Mouse (Mus musculus) liver, embryonic 14.5 days (tissue): ENCODE results near the gene Cuedc2. TPM values are rescaled to one million over a fixed set of nuclear protein-coding genes. Genes with fewer than 3 reads are reported as not detected.

ENCODE experiments used
- ATAC-seq: fragments of 200-750 bp; cut with Nextera tagmentation; 2 replicates; pipeline ENCODE4 v1.8.0; 2017; ENCODE audit warnings: moderate number of reproducible peaks, mild to moderate bottlenecking, moderate library complexity; ENCODE audit not compliant: insufficient read depth
- DNase-seq, 3 experiments: peaks; one replicate each; pipeline ENCODE4 v3.0.0-alpha.2; 2012 to 2013; ENCODE audit warnings: low read depth in 3 of 3, low spot score in 3 of 3
- H3K27ac ChIP-seq: fragments of 300-500 bp; sonication (generic); 2 replicates; pipeline ENCODE4 v1.5.1; 2014; ENCODE audit warnings: moderate library complexity, mild to moderate bottlenecking, control low read depth, inconsistent platforms
- H3K27me3 ChIP-seq: fragments of 300-500 bp; sonication (generic); 2 replicates; pipeline ENCODE4 v1.6.1; 2014; ENCODE audit warnings: mild to moderate bottlenecking, low read length, moderate library complexity; ENCODE audit not compliant: control insufficient read depth, insufficient read depth
- H3K36me3 ChIP-seq: fragments of 300-500 bp; sonication (generic); replicated peaks from 2 replicates; pipeline ENCODE4 v1.6.1; 2014; ENCODE audit warnings: low read depth; ENCODE audit not compliant: control insufficient read depth, insufficient read depth
- H3K4me1 ChIP-seq, 2 experiments: fragments of 200-500 bp in 1 of 2; fragments of 300-500 bp in 1 of 2; sonication (generic) in 1 of 2; replicated peaks; 2 replicates each; pipeline ENCODE4 v1.6.1; 2012 to 2014; ENCODE audit warnings: antibody characterized with exemption in 1 of 2, inconsistent platforms in 1 of 2, low read length in 1 of 2; ENCODE audit not compliant: control insufficient read depth in 2 of 2, insufficient read depth in 2 of 2
- H3K4me2 ChIP-seq: fragments of 300-500 bp; sonication (generic); 2 replicates; pipeline ENCODE4 v1.6.1; 2014; ENCODE audit warnings: low read depth, mild to moderate bottlenecking, control low read depth, moderate library complexity
- H3K4me3 ChIP-seq, 2 experiments: fragments of 200-500 bp in 1 of 2; fragments of 300-500 bp in 1 of 2; sonication (generic) in 1 of 2; 2 replicates each; pipeline ENCODE4 v1.5.1; 2012 to 2014; ENCODE audit warnings: low read depth in 2 of 2, low read length in 2 of 2, mild to moderate bottlenecking in 2 of 2, control low read depth in 1 of 2, inconsistent platforms in 1 of 2, moderate library complexity in 1 of 2; ENCODE audit not compliant: insufficient read depth in 1 of 2
- H3K9ac ChIP-seq: fragments of 300-500 bp; sonication (generic); replicated peaks from 2 replicates; pipeline ENCODE4 v1.6.1; 2014; ENCODE audit warnings: mild to moderate bottlenecking, control low read depth, moderate library complexity
- H3K9me3 ChIP-seq: fragments of 300-500 bp; sonication (generic); 2 replicates; pipeline ENCODE4 v1.6.1; 2016; ENCODE audit warnings: low read length, mixed read lengths; ENCODE audit not compliant: control insufficient read depth
- CTCF ChIP-seq: IDR thresholded peaks from 2 replicates; pipeline ENCODE4 v1.5.1; 2016; ENCODE audit warnings: antibody characterized with exemption, low read depth, control low read depth
- EP300 ChIP-seq: IDR thresholded peaks from 2 replicates; pipeline ENCODE4 v1.6.1; 2016; ENCODE audit warnings: antibody characterized with exemption, low read depth
- WGBS: fragments of 180-500 bp; shearing (Covaris S2); extraction: QIAGEN DNeasy Blood & Tissue Kit; methylation state at CpG from one replicate; pipeline ENCODE4 v1.1.7; 2014; ENCODE audit not compliant: insufficient replicate concordance; 5-methylcytosine and 5-hydroxymethylcytosine counted together
- polyA plus RNA-seq, 2 experiments: library from polyadenylated mRNA; depleted of rRNA in 1 of 2; stranded (reverse) in 1 of 2; unstranded in 1 of 2; fragments of >200 nt; fragmentation: Nextera tagmentation in 1 of 2; extraction: Ambion mirVana in 1 of 2; gene quantifications; 2 replicates each; pipeline versions ENCODE4 v1.2.1 to v1.2.3; 2012 to 2014

The Cuedc2 gene
- polyA plus RNA-seq, 2 experiments: 54.9 to 76.6 TPM

DNA sequence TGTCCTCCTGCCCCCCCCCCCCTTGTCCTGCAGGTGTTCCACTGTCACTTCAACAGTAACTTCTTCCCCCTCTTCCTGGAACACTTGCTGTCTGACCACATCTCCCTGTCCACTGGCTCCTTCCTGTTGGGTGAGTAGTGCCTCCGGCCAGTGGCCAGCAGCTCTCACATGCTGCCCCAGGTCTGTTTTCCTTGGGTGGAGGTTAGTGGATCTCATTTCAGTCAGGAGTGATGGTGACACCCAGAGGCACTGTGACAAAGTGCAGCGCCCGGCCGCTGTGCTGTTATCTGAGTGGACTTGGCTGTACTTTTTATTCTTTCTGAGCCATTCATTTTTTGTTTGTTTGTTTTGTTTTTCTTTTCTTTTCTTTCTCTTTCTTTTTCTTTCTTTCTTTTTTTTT, 30.7 kb upstream of the Cuedc2 start:
- no peaks in the 10 kb centered on the region for H3K27me3 ChIP-seq
- H3K36me3 ChIP-seq: no peaks in the 10 kb centered on the region
- H3K9ac ChIP-seq: no peak overlapping the region
- no peaks in the 10 kb centered on the region for H3K4me1 ChIP-seq
- ATAC-seq (peak; percentile 26; the same call in 1 of the 2 replicates), DNase-seq (peak in 1 of 3 experiments; percentile 25)
- H3K27ac ChIP-seq: no peak overlapping the region
- H3K4me3 ChIP-seq: no peak overlapping the region
- TF ChIP-seq EP300: no peak
- peak; percentile 75 for TF ChIP-seq CTCF
- H3K9me3 ChIP-seq: no peaks in the 10 kb centered on the region
- H3K4me2 ChIP-seq: no peak overlapping the region
- 26% methylated on average over 4 of the region's 4 CpGs for WGBS

DNA sequence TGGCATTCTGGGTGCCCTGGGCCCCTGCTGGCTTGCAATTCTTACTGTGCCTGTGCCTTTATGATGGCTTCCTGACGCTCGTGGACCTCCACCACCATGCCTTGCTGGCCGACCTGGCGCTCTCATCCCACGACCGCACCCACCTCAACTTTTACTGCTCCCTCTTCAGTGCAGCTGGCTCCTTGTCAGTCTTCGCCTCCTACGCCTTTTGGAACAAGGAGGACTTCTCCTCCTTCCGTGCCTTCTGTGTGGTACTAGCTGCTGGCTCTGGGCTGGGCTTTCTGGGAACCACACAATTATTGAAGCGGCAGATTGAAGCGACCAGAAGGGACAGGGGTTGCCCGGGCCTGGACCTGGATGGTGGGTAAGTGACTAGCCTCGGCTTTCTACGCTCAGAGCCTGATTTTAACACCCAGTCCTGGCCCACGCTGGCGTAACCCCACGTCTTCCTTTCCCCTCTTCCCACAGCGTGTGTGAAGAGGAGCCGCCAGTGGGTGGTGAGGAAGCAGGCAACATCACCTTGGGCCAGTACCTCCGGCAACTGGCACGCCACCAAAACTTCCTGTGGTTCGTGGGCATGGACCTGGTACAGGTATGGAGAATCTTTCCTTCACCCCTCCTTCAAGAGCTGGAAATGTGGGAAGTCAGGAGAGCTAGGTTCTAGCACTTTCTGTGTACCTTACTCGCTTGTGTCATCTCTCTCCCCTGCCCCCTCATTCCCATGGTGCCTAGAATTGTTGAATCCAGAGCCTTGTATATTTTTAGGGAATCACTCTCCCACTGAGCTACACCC, 29.5 kb upstream of the Cuedc2 start:
- H3K36me3 ChIP-seq: no peaks in the 10 kb centered on the region
- no peak for DNase-seq
- no peak overlapping the region for H3K4me3 ChIP-seq
- no peaks in the 10 kb centered on the region for H3K27me3 ChIP-seq
- no peak for ATAC-seq
- TF ChIP-seq EP300 (no peak), CTCF (no peak)
- 75% methylated on average over 22 of the region's 23 CpGs for WGBS
- peaks cover 0 to 3% of the 10 kb centered on the region in 2 experiments; a peak in 1 of 4 replicates for H3K4me1 ChIP-seq
- H3K4me2 ChIP-seq: no peak overlapping the region
- no peak overlapping the region for H3K9ac ChIP-seq
- H3K27ac ChIP-seq: no peak overlapping the region
- no peaks in the 10 kb centered on the region for H3K9me3 ChIP-seq

DNA sequence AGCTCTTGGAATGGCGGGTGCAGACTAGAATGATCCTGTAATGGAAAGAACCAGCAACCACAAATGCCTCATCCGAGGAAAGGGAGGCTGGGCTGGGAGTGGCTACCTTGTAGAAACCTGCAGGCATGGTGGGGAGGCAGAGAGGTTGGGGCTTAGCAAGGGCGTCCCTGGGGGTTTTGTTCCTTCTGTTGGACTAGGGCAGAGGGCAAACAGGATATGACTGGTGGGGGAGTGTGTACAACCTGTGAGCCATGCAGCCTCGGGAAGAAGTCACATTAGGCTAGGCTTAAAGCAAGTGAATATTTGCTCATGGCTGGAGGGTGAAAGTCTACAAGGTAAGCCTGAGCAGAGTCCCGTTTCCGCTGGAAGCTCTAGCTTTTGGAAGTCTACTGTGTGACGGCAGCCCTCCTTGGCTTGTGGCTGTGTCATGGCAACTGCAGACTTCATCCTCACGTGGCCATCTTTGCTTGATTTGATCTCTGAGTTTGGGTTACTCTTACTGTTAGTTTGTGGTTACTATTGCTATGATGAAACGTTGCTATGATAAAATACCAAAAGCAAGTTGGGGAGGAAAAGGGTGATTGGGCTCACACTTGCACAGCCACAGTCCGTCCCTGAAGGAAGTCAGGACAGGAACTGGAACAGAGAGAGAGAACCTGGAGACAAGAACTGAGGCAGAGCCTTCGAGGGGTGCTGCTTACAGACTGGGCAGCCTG, 24.9 kb upstream of the Cuedc2 start:
- Histone ChIP-seq H3K27ac (no peak overlapping the region), H3K4me3 (no peak overlapping the region)
- 59% methylated on average over 11 of the region's 11 CpGs for WGBS

DNA sequence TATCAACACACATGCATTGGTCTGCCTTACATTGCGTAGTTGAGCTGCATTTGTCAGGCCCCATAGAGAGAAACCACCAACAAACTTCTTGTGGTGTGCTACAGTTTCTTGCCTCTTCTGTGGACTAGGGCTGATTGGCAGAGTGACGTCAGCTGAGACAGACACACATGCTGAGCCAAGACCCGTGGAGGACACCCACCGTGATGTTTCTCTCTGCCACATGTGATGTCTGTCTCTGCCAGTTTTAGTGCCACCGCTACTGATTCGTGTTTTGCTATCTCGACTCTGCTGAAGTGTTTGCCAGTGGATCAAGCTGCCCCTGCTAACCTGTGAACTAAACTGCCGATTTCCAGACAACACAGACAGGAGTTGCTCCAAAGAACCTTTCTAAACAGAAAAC, 23.6 kb upstream of the Cuedc2 start:
- Histone ChIP-seq H3K27ac (no peak overlapping the region), H3K4me1 (peaks cover 12 to 17% of the 10 kb centered on the region in 2 experiments), H3K4me2 (no peak overlapping the region), H3K36me3 (no peaks in the 10 kb centered on the region), H3K27me3 (no peaks in the 10 kb centered on the region), H3K4me3 (no peak overlapping the region), H3K9ac (no peak overlapping the region), H3K9me3 (no peaks in the 10 kb centered on the region)
- no peak for DNase-seq
- WGBS: 77% methylated on average over 8 of the region's 8 CpGs
- no peak for ATAC-seq
- TF ChIP-seq CTCF (no peak), EP300 (no peak)

More for the DNA sequence above, 24.9 kb upstream of the Cuedc2 start:
- Histone ChIP-seq H3K4me1 (peaks cover under 1 to 5% of the 10 kb centered on the region in 2 experiments; a peak in 3 of 4 replicates), H3K9ac (no peak overlapping the region), H3K36me3 (no peaks in the 10 kb centered on the region), H3K4me2 (no peak overlapping the region), H3K9me3 (no peaks in the 10 kb centered on the region), H3K27me3 (no peaks in the 10 kb centered on the region)
- TF ChIP-seq EP300: no peak
- no peak for TF ChIP-seq CTCF
- ATAC-seq: no peak; the same call in 1 of the 2 replicates
- no peak for DNase-seq

DNA sequence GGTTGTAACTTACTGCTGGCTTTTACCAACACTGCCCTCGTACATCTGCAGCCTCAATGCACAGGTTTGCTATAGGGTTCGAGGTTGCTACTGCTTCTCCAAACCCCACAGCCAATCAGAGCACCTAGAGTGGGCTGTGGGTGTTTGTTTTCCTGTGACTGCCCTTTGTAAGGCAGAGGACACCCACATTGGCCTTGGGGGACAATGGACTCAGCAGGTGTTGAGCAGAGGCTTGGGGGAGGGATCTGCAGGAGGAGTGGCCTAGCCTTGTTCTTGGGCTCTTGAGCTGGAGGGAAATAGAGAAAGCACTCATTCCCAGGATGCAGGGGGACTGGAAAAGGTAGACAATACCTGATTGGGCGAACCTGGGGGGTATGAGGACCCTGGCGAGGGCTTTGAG, 19.9 kb upstream of the Cuedc2 start:
- Histone ChIP-seq H3K4me2 (peak overlapping the region; percentile 100), H3K27me3 (no peaks in the 10 kb centered on the region), H3K27ac (no peak overlapping the region), H3K4me1 (peaks cover 12 to 19% of the 10 kb centered on the region in 2 experiments), H3K4me3 (peak overlapping the region in 1 of 2 experiments; percentile 5; a peak in 2 of 4 replicates), H3K9me3 (no peaks in the 10 kb centered on the region), H3K36me3 (no peaks in the 10 kb centered on the region), H3K9ac (no peak overlapping the region)
- TF ChIP-seq EP300 (no peak), CTCF (no peak)
- DNase-seq (no peak), ATAC-seq (0 out of 2 replicates have a peak, but pooled peaks have one; percentile 17)
- WGBS: 26% methylated on average over 4 of the region's 4 CpGs
